Mouse (Mus musculus) adrenal gland, adult 8-10 months (tissue): ENCODE measurements at regions not wholly inside any gene's neighbourhood (a gene's known extent, or its start where the extent isn't known, plus 50 kb on each side); places are given as distances from the start of the nearest gene placed in this dataset.

Source experiments
- DNase-seq: peaks from one replicate; pipeline ENCODE4 v3.0.0; 2022

- no peak for DNase-seq
These were observed 64.0 kb upstream of the Cwc22 start for GRCm38 (mm10) chr2:78010066-78010690.

- DNase-seq, result no peak
These were observed 61.9 kb upstream of the Cwc22 start for GRCm38 (mm10) chr2:78008094-78008493.

GRCm38 (mm10) chr2:78005402-78006021 is 59.3 kb upstream of the Cwc22 start:
- DNase-seq, result no peak

GRCm38 (mm10) chr2:78004426-78004825 is 58.3 kb upstream of the Cwc22 start:
- DNase-seq, result no peak
